10 mouse cellular contexts compared by ENCODE assay signal in genomic region chr14:122467926-122468841, GRCm38 (mm10). TPM values are rescaled to one million over a fixed set of nuclear protein-coding genes. Genes with fewer than 3 reads are reported as not detected.
DNase-seq lines count a peak whose midpoint lies in the region; ATAC-seq and TF ChIP-seq lines count a peak whose summit lies in the region.
"Had no signal": no experiment of that assay in that cellular context is flagged by ENCODE, and none has a peak within 500 bp of the region (broad histone marks: within the 10 kb centered on the region; RNA-seq: fewer than 3 reads in every experiment).

No protein-coding gene starts in this region.

- TF ChIP-seq CTCF in lung, embryonic 14.5 days (IDR thresholded peaks at IDR 0.05; ENCODE audit: low read depth) = no peak

- H3K36me3 ChIP-seq in lung, embryonic 14.5 days (ENCODE audit: insufficient read depth) = no peaks in the 10 kb centered on the region
- H3K36me3 ChIP-seq in embryonic facial prominence, embryonic 14.5 days (ENCODE audit: control insufficient read depth, insufficient read depth, low read length) = no peaks in the 10 kb centered on the region
- no peaks in the 10 kb centered on the region for H3K36me3 ChIP-seq in limb, embryonic 10.5 days

- H3K9ac ChIP-seq in lung, embryonic 14.5 days = no peak overlapping the region
- H3K9ac ChIP-seq in embryonic facial prominence, embryonic 14.5 days (ENCODE audit: low read depth, low read length) = no peak overlapping the region

- H3K4me3 ChIP-seq in lung, embryonic 14.5 days (ENCODE audit: low read depth, low read length) = no peak overlapping the region
- H3K4me3 ChIP-seq in embryonic facial prominence, embryonic 14.5 days (ENCODE audit: low read depth, low read length) = no peak overlapping the region
- H3K4me3 ChIP-seq in limb, embryonic 10.5 days = peak overlapping the region; percentile 38

- peak; percentile 13 for DNase-seq in lung, embryonic 14.5 days
- DNase-seq in lung, postnatal 36 days = no peak
- no peak for DNase-seq in embryonic facial prominence, embryonic 14.5 days (ENCODE audit: low spot score)
- DNase-seq in limb, embryonic 10.5 days (ENCODE audit: low spot score) = peak; percentile 61
- DNase-seq in retina, embryonic 14.5 days (ENCODE audit: low spot score) = peak; percentile 45
- DNase-seq in spleen, adult 18-20 months = no peak
- no peak for DNase-seq in gastrocnemius, postnatal 25 days
- no peak for DNase-seq in ovary, postnatal 14 days (ENCODE audit: low spot score)

- H3K27me3 ChIP-seq in lung, embryonic 14.5 days (ENCODE audit: insufficient read depth, low read length) = peaks cover 99% of the 10 kb centered on the region
- peaks cover 98% of the 10 kb centered on the region for H3K27me3 ChIP-seq in embryonic facial prominence, embryonic 14.5 days (replicated peaks; ENCODE audit: control insufficient read depth, insufficient read depth, low read length)
- peaks cover 85% of the 10 kb centered on the region for H3K27me3 ChIP-seq in limb, embryonic 10.5 days (ENCODE audit: low read depth, poor library complexity, severe bottlenecking)

- H3K9me3 ChIP-seq in lung, embryonic 14.5 days (ENCODE audit: low read depth, low read length) = no peaks in the 10 kb centered on the region
- H3K9me3 ChIP-seq in embryonic facial prominence, embryonic 14.5 days (ENCODE audit: control insufficient read depth, low read length) = no peaks in the 10 kb centered on the region
- H3K9me3 ChIP-seq in limb, embryonic 10.5 days (replicated peaks) = no peaks in the 10 kb centered on the region

- H3K4me1 ChIP-seq in lung, embryonic 14.5 days (ENCODE audit: insufficient read depth) = no peaks in the 10 kb centered on the region
- H3K4me1 ChIP-seq in embryonic facial prominence, embryonic 14.5 days (ENCODE audit: control insufficient read depth, insufficient read depth, low read length) = peaks cover 8% of the 10 kb centered on the region; the same call in 1 of the 2 replicates
- H3K4me1 ChIP-seq in limb, embryonic 10.5 days = peaks cover 74% of the 10 kb centered on the region

- H3K4me2 ChIP-seq in lung, embryonic 14.5 days = no peak overlapping the region
- H3K4me2 ChIP-seq in embryonic facial prominence, embryonic 14.5 days (ENCODE audit: low read depth, low read length) = peak overlapping the region; percentile 7; the same call in 1 of the 2 replicates

- no peak for ATAC-seq in lung, embryonic 14.5 days (ENCODE audit: insufficient read depth)
- no peak for ATAC-seq in embryonic facial prominence, embryonic 14.5 days (ENCODE audit: low read depth)

- 9% methylated on average over 23 of the region's 23 CpGs for WGBS in lung, embryonic 14.5 days
- WGBS in embryonic facial prominence, embryonic 14.5 days = 8% methylated on average over 23 of the region's 23 CpGs
- WGBS in limb, embryonic 10.5 days = 3% methylated on average over 23 of the region's 23 CpGs

- no peak overlapping the region for H3K27ac ChIP-seq in lung, embryonic 14.5 days (ENCODE audit: low read depth)
- no peak overlapping the region for H3K27ac ChIP-seq in embryonic facial prominence, embryonic 14.5 days (replicated peaks; ENCODE audit: low read depth, low read length)
- H3K27ac ChIP-seq in limb, embryonic 10.5 days = peak overlapping the region; percentile 80

RNA-seq across cellular contexts. Expression of gene Zic5, which starts 2.7 kb away (rescaled TPM):
- not detected in 2 replicates for polyA plus RNA-seq in lung, embryonic 14.5 days (2014; fragmentation: Nextera tagmentation; extraction: Ambion mirVana)
- polyA plus RNA-seq in embryonic facial prominence, embryonic 14.5 days (2014; fragmentation: Nextera tagmentation; extraction: Ambion mirVana) = 1.9 and 2.1 TPM in 2 replicates
- polyA plus RNA-seq in limb, embryonic 10.5 days (2016; fragmentation: Nextera tagmentation; extraction: Ambion mirVana) = 13.8 and 14.9 TPM in 2 replicates
- not detected for total RNA-seq in gastrocnemius, postnatal 25 days (2021)
- total RNA-seq: hematopoietic stem cell, adult 5-6 weeks had no signal

RNA-seq across cellular contexts. Expression of gene Zic2, which starts 7.1 kb away (rescaled TPM):
- not detected in 2 replicates for polyA plus RNA-seq in lung, embryonic 14.5 days (2014; fragmentation: Nextera tagmentation; extraction: Ambion mirVana)
- 1.6 TPM in 2 replicates for polyA plus RNA-seq in embryonic facial prominence, embryonic 14.5 days (2014; fragmentation: Nextera tagmentation; extraction: Ambion mirVana)
- 5.0 and 5.1 TPM in 2 replicates for polyA plus RNA-seq in limb, embryonic 10.5 days (2016; fragmentation: Nextera tagmentation; extraction: Ambion mirVana)
- total RNA-seq in gastrocnemius, postnatal 25 days (2021) = not detected
- total RNA-seq: hematopoietic stem cell, adult 5-6 weeks had no signal

RNA-seq across cellular contexts. Expression of gene Gm5089, which starts 17.3 kb away (rescaled TPM):
- not detected in 2 replicates for polyA plus RNA-seq in lung, embryonic 14.5 days (2014; fragmentation: Nextera tagmentation; extraction: Ambion mirVana)
- not detected in 2 replicates for polyA plus RNA-seq in embryonic facial prominence, embryonic 14.5 days (2014; fragmentation: Nextera tagmentation; extraction: Ambion mirVana)
- 0.36 and 0.56 TPM in 2 replicates for polyA plus RNA-seq in limb, embryonic 10.5 days (2016; fragmentation: Nextera tagmentation; extraction: Ambion mirVana)
- not detected for total RNA-seq in gastrocnemius, postnatal 25 days (2021)
- total RNA-seq: hematopoietic stem cell, adult 5-6 weeks had no signal
- polyA plus RNA-seq: limb, embryonic 14.5 days had no signal

RNA-seq across cellular contexts. Expression of gene Gm10837, which starts 22.2 kb away (rescaled TPM):
- not detected in 2 replicates for polyA plus RNA-seq in lung, embryonic 14.5 days (2014; fragmentation: Nextera tagmentation; extraction: Ambion mirVana)
- polyA plus RNA-seq in embryonic facial prominence, embryonic 14.5 days (2014; fragmentation: Nextera tagmentation; extraction: Ambion mirVana) = 0.14 TPM in 1 of 2 replicates, not detected in the other
- polyA plus RNA-seq in limb, embryonic 10.5 days (2016; fragmentation: Nextera tagmentation; extraction: Ambion mirVana) = not detected in 2 replicates
- not detected for total RNA-seq in gastrocnemius, postnatal 25 days (2021)
- total RNA-seq: hematopoietic stem cell, adult 5-6 weeks had no signal

Comparison
In these comparisons a context has a peak if more than half of its experiments do, and no peak if none do; other contexts are left out.
1. DNase-seq: peak in lung, embryonic 14.5 days (single experiment), limb, embryonic 10.5 days (single experiment) and retina, embryonic 14.5 days (single experiment); none in lung, postnatal 36 days (single experiment), embryonic facial prominence, embryonic 14.5 days (single experiment), spleen, adult 18-20 months (0 of 2), gastrocnemius, postnatal 25 days (single experiment) and ovary, postnatal 14 days (single experiment).